Mouse (Mus musculus) testis, adult 2 months (tissue): Measurements from ENCODE around the gene Axin2.

ENCODE experiments used
- CTCF ChIP-seq: fragments of 200-500 bp; IDR thresholded peaks from 2 replicates; pipeline ENCODE4 v1.5.1; 2012; ENCODE audit warnings: low read depth, mild to moderate bottlenecking, inconsistent platforms, low read length, moderate library complexity; ENCODE audit not compliant: control insufficient read depth, insufficient read depth, insufficient replicate concordance
- POLR2A ChIP-seq: fragments of 200-500 bp; IDR thresholded peaks from 2 replicates; pipeline ENCODE4 v1.6.1; 2012; ENCODE audit warnings: low read depth, mild to moderate bottlenecking, inconsistent platforms, low read length, moderate library complexity; ENCODE audit not compliant: control insufficient read depth

- TF ChIP-seq POLR2A (no peak), CTCF (no peak)
Measured at GRCm38 (mm10) chr11:108988258-108988657, 68.1 kb downstream of the Axin2 start.
